Mouse (Mus musculus) intestine, postnatal 0 days (tissue): ENCODE data around the gene Ogfrl1. TPM values are rescaled to one million over a fixed set of nuclear protein-coding genes. Genes with fewer than 3 reads are reported as not detected.

Experiments used
- ATAC-seq: fragments of 200-750 bp; cut with Nextera tagmentation; 2 replicates; pipeline ENCODE4 v1.8.0; 2017; ENCODE audit warnings: mild to moderate bottlenecking, moderate TSS enrichment, moderate library complexity
- H3K27ac ChIP-seq: fragments of 300-500 bp; sonication (generic); 2 replicates; pipeline ENCODE4 v1.5.1; 2014; ENCODE audit warnings: mild to moderate bottlenecking, low read depth, low read length, moderate library complexity
- H3K27me3 ChIP-seq: fragments of 300-500 bp; sonication (generic); replicated peaks from 2 replicates; pipeline ENCODE4 v1.6.1; 2014; ENCODE audit warnings: low read length, mixed read lengths; ENCODE audit not compliant: control insufficient read depth, insufficient read depth
- H3K36me3 ChIP-seq: fragments of 300-500 bp; sonication (generic); 2 replicates; pipeline ENCODE4 v1.6.1; 2014; ENCODE audit warnings: mild to moderate bottlenecking, moderate library complexity; ENCODE audit not compliant: control insufficient read depth, insufficient read depth
- H3K4me1 ChIP-seq: fragments of 300-500 bp; sonication (generic); replicated peaks from 2 replicates; pipeline ENCODE4 v1.6.1; 2014; ENCODE audit warnings: antibody characterized with exemption, low read length, mixed read lengths; ENCODE audit not compliant: control insufficient read depth, insufficient read depth
- H3K4me2 ChIP-seq: fragments of 300-500 bp; sonication (generic); replicated peaks from 2 replicates; pipeline ENCODE4 v1.6.1; 2014; ENCODE audit warnings: low read depth, mild to moderate bottlenecking, moderate library complexity
- H3K4me3 ChIP-seq: fragments of 300-500 bp; sonication (generic); 2 replicates; pipeline ENCODE4 v1.5.1; 2014; ENCODE audit warnings: low read depth, low read length
- H3K9ac ChIP-seq: fragments of 300-500 bp; sonication (generic); 2 replicates; pipeline ENCODE4 v1.6.1; 2014; ENCODE audit warnings: mild to moderate bottlenecking, low read depth, low read length
- H3K9me3 ChIP-seq: fragments of 300-500 bp; sonication (generic); 2 replicates; pipeline ENCODE4 v1.6.1; 2016; ENCODE audit warnings: mixed run types; ENCODE audit not compliant: control insufficient read depth
- CTCF ChIP-seq: sonication (generic); IDR thresholded peaks from 2 replicates; pipeline ENCODE4 v1.5.1; 2016; ENCODE audit warnings: low read depth, mild to moderate bottlenecking, control low read depth, antibody characterized with exemption, moderate library complexity
- WGBS: fragments of 180-500 bp; shearing (Covaris S2); extraction: QIAGEN DNeasy Blood & Tissue Kit; methylation state at CpG from one replicate; pipeline ENCODE4 v1.1.7; 2014; 5-methylcytosine and 5-hydroxymethylcytosine counted together
- polyA plus RNA-seq: library from polyadenylated mRNA; unstranded; fragments of >200 nt; fragmentation: Nextera tagmentation; extraction: Ambion mirVana; gene quantifications from 2 replicates; pipeline ENCODE4 v1.2.1, GENCODE M21; 2015

The Ogfrl1 gene
- polyA plus RNA-seq: 3.8 and 4.4 TPM in 2 replicates

DNA sequence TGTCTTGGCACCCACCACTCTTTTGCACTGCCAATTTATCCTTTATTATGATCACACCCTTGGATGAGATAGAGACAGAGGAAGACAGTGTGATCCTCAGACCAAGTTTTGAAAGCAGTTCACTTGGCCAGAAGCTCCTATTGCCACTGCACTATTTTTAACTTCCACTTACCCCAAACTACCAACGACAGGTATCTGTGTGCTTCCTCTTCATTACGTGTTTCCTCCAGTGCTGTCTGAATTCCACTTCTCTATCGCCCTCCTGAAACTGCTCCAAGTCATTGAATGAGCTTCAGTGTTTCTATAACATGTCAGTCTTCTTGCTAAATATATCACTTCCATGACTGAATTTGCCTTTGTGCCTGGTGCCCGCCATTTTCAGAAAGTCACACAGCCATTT is at the start of gene Ogfrl1:
Ogfrl1 (minus strand) TSS at position 150 of the 400 bp plus-strand sequence.
- H3K9me3 ChIP-seq: no peaks in the 10 kb centered on the region
- no peak for TF ChIP-seq CTCF
- H3K27ac ChIP-seq: no peak within 1 kb of the TSS
- H3K36me3 ChIP-seq: no peaks in the 10 kb centered on the region
- H3K4me1 ChIP-seq: no peaks in the 10 kb centered on the region
- ATAC-seq: no peak
- H3K4me2 ChIP-seq: no peak within 1 kb of the TSS
- no peak within 1 kb of the TSS for H3K9ac ChIP-seq
- no peak within 1 kb of the TSS for H3K4me3 ChIP-seq
- no peaks in the 10 kb centered on the region for H3K27me3 ChIP-seq
- 75% methylated on average over 4 of the region's 4 CpGs for WGBS

GRCm38 (mm10) chr1:23445736-23446424 is 48.3 kb upstream of the Ogfrl1 start:
- no peak for TF ChIP-seq CTCF
- no peak overlapping the region for H3K27ac ChIP-seq
- 81% methylated on average over 5 of the region's 5 CpGs for WGBS
- no peak overlapping the region for H3K9ac ChIP-seq
- no peak overlapping the region for H3K4me2 ChIP-seq
- no peaks in the 10 kb centered on the region for H3K27me3 ChIP-seq
- H3K4me3 ChIP-seq: no peak overlapping the region
- no peak for ATAC-seq
- H3K4me1 ChIP-seq: no peaks in the 10 kb centered on the region
- no peaks in the 10 kb centered on the region for H3K36me3 ChIP-seq
- no peaks in the 10 kb centered on the region for H3K9me3 ChIP-seq

DNA sequence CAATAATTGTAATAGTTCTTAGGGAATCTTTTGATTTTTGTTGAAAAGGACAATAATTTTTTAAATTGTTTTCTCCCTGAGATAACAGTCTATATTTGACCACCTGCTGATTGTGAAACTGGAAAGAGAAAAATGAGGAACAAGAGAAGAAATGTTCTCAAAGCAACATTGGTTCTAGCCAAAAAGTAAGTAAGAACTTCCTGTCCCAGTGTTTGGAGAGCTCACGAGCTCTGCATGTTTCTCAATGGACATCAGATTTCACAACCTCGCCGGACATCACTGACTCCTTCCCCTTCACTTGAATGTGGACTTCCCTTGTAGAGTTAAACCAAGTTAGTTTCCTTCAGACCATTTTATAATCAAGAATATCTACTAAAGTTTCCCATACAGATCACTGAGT is 36.0 kb upstream of the Ogfrl1 start:
- no peak for TF ChIP-seq CTCF
- Histone ChIP-seq H3K9me3 (no peaks in the 10 kb centered on the region), H3K27me3 (no peaks in the 10 kb centered on the region), H3K4me1 (no peaks in the 10 kb centered on the region), H3K4me3 (no peak overlapping the region), H3K27ac (no peak overlapping the region), H3K4me2 (no peak overlapping the region), H3K36me3 (no peaks in the 10 kb centered on the region), H3K9ac (no peak overlapping the region)
- 74% methylated on average over 3 of the region's 3 CpGs for WGBS
- ATAC-seq: no peak

DNA sequence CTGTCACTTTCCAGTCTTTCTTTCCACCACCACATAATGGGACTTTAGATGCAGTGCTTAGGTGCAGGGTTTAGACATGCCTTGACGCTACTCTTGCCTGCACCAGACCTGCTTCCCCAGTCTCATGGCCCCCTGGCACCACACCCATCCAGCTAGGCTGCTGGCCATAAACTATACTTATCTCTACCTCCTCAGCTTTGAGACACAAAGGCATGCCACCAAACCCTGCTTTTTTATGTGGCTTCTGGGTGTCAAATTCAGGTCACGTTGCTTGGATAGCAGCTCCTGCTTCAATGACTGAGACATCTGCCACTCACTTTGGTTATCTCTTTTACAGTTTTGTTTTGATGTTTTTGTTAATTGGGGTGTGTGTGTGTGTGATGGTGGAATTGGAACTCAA is 28.9 kb upstream of the Ogfrl1 start:
- Histone ChIP-seq H3K9me3 (no peaks in the 10 kb centered on the region), H3K4me3 (no peak overlapping the region), H3K27ac (no peak overlapping the region), H3K9ac (no peak overlapping the region), H3K4me2 (no peak overlapping the region), H3K4me1 (no peaks in the 10 kb centered on the region), H3K27me3 (no peaks in the 10 kb centered on the region), H3K36me3 (no peaks in the 10 kb centered on the region)
- no peak for TF ChIP-seq CTCF
- no peak for ATAC-seq
- WGBS: 55% methylated on average over 2 of the region's 2 CpGs

GRCm38 (mm10) chr1:23418941-23419340 is 21.4 kb upstream of the Ogfrl1 start:
- Histone ChIP-seq H3K4me3 (no peak overlapping the region), H3K4me1 (no peaks in the 10 kb centered on the region), H3K4me2 (no peak overlapping the region), H3K27ac (no peak overlapping the region), H3K9me3 (no peaks in the 10 kb centered on the region), H3K36me3 (no peaks in the 10 kb centered on the region), H3K9ac (no peak overlapping the region), H3K27me3 (no peaks in the 10 kb centered on the region)
- no peak for TF ChIP-seq CTCF
- 85% methylated on average over 1 of the region's 1 CpGs for WGBS
- ATAC-seq: no peak

DNA sequence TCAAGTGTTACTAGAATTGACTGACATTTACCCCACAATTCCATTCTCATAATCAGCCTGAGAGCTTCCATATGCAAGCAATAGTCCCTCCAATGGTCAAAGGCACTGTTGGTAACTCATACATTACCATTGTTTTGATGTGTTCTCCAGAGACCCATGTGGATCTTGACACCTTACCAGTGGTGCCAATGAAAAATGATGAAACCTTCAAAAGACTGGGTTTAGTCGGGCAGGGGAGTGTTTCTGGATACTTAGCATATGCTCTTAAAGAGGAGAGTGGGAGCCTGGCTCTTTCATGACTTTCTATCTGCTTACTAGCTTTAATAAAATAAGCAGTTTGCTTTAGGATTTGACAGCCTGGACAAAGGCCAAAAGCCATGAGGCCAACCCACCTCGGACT is 20.5 kb upstream of the Ogfrl1 start:
- H3K36me3 ChIP-seq: no peaks in the 10 kb centered on the region
- H3K27me3 ChIP-seq: no peaks in the 10 kb centered on the region
- no peaks in the 10 kb centered on the region for H3K4me1 ChIP-seq
- no peak for ATAC-seq
- H3K27ac ChIP-seq: no peak overlapping the region
- H3K9ac ChIP-seq: no peak overlapping the region
- 56% methylated on average over 2 of the region's 2 CpGs for WGBS
- H3K4me2 ChIP-seq: no peak overlapping the region
- no peak overlapping the region for H3K4me3 ChIP-seq
- no peaks in the 10 kb centered on the region for H3K9me3 ChIP-seq
- TF ChIP-seq CTCF: no peak
